Mouse (Mus musculus): ENCODE data around the gene Acyp2. TPM values are rescaled to one million over a fixed set of nuclear protein-coding genes. Genes with fewer than 3 reads are reported as not detected.

The Acyp2 gene
- polyA plus RNA-seq, 1 experiment from 2014 or later, result 1.4 TPM

DNA sequence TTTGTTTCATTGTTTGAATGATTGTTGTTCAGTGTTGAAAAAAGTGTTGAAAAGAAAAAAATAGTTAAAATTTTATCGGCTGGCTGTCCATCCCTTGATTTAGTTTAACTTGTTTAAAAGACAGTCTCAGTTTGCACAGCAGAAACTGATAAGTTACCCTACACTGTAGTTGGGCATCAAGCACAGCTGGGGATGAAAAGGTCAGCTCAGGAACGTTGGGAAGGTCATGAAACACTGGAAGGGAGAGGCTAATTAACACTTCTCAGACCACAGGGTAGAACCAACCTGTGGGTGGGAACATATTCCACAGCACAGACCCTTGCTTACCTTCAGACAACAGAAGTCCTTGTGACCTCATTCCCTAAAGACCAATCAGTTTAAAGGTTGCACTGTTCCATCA lies 152.2 kb downstream of the Acyp2 start:
- H3K4me3 ChIP-seq (ENCODE audit: inconsistent target), result no peak overlapping the region
- H3K36me3 ChIP-seq (ENCODE audit: inconsistent target), result no peaks in the 10 kb centered on the region
- WGBS (ENCODE audit: missing documents), result 58% methylated on average over 2 of the region's 2 CpGs
- H3K27ac ChIP-seq, result no peak overlapping the region
- H3K79me2 ChIP-seq (ENCODE audit: inconsistent target), result no peaks in the 10 kb centered on the region

DNA sequence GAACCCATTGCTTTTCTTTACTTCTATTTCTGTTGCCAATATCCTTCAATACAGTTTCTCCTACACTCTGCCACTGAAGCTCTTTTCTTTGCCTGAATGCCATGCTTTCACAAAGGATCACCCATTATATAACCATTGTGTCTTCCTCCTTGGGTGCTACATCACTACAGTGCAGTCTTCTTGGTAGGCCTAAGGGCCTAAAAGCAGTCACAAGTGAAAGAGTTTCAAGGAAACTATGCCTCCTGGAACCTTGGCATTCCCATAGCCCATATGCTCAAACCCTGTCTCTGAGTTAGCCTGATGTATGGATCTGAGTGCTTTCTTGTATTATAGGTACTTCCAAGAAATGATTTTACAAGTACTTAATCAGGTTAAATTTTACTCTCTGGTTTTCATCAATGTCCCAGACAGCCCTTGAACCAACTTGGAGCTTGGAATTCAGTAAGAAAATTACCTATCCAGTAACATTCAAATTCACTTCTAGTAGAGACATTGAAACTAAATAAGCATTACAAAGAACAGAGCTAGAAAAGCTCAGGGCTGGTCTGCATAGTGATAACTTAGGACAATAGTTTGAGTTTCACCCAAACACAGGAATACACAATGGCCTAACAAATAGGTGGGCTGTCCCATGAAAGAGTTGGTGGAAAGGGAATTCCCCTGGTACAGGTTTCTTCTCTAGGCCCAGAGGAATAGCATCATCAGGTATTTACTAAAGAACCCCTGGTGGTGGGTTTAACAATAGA lies 157.7 kb downstream of the Acyp2 start:
- Histone ChIP-seq H3K79me2 (ENCODE audit: inconsistent target) (no peaks in the 10 kb centered on the region), H3K4me3 (ENCODE audit: inconsistent target) (no peak overlapping the region), H3K27ac (no peak overlapping the region), H3K36me3 (ENCODE audit: inconsistent target) (no peaks in the 10 kb centered on the region)

DNA sequence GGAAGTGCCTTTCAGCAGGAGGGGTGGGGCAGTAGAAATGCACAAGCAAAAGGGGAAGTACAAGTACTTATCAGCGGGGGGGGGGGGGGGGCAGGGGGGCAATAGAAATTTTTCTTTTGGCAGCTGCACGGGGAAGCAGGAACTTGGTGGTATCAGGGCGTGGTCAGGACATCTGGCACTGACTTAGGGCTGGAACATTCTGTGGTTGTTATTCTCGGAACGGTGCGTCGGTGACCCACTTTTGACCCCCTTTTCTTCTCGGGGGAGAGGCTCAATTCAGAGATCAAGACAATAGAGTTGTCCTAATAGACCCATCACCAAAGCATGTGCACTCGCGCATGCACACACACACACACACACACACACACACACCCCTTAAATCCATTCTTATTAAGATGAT lies 161.2 kb downstream of the Acyp2 start:
- no peaks in the 10 kb centered on the region for H3K79me2 ChIP-seq (ENCODE audit: inconsistent target)
- no peak overlapping the region for H3K27ac ChIP-seq
- 72% methylated on average over 9 of the region's 10 CpGs for WGBS (ENCODE audit: missing documents)
- H3K4me3 ChIP-seq (ENCODE audit: inconsistent target), result no peak overlapping the region
- H3K36me3 ChIP-seq (ENCODE audit: inconsistent target), result no peaks in the 10 kb centered on the region

DNA sequence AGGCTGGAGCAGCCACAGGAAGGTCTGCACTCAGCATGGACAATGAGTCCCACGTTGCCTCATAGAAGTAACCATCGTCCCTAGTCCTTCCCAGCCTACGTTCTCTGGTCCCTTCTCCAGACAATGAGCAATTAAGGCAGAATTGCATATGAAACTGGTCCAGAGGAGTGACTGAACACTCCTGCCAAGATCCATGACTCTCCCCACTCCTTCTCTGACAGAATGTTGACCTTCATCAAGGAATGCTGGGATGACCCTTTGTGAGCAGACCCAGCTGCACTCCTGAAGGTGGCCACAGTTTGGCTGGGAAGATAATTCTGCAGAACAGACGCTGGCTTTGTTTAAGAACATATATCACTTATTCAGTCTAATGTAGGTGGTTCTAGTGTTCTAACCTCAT lies 166.1 kb downstream of the Acyp2 start:
- H3K4me3 ChIP-seq (ENCODE audit: inconsistent target), result no peak overlapping the region

DNA sequence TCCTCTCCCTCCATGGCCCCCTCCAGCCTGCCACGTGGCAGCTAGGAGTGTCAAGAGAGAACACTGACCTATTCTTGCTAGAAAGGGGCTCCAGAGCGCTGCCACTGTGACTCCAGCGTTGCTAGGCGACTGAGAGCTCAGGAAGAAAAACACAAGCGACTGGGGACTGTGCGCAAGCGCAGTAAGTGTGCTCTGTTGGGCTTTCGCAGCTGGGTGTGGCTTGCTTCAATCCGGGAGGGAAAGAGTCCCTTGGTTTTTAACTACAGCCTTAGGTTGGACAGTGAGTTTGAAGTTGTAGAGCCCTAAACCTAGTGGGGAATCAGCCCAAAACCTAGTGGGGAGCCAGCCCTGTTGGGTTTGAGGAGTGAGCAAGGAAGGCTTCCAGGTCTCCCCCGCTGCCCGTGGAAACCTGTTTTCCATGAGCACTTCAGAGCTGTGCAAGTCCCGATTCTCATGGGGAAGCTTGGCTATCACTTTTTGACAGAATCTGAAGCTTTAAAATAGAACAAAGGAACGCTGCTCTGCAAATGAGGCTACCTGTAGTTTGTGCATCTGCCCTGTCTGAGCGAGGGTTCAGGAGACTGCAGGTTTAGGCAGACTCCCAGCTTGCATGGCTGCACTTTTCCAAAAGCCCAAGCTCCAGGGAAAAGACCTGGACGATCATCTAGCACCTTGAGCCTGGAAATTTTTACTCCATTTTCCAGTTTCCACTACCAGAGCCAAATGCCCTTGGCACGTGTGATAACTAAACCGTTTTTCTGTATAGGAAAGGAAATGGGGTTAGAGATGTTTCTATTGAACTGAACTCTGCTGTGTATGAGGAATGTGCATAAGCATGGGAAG lies 177.4 kb downstream of the Acyp2 start, which contains the start of gene 4930505A04Rik:
TSS of gene 4930505A04Rik (minus strand) at position 77 of the 843 bp plus-strand sequence.
- Histone ChIP-seq H3K4me3 (ENCODE audit: inconsistent target) (no peak within 1 kb of the TSS), H3K36me3 (ENCODE audit: inconsistent target) (no peaks in the 10 kb centered on the region)

More for the DNA sequence above, 166.1 kb downstream of the Acyp2 start:
- Histone ChIP-seq H3K36me3 (ENCODE audit: inconsistent target) (no peaks in the 10 kb centered on the region), H3K27ac (no peak overlapping the region), H3K79me2 (ENCODE audit: inconsistent target) (no peaks in the 10 kb centered on the region)
- 86% methylated on average over 4 of the region's 4 CpGs for WGBS (ENCODE audit: missing documents)

DNA sequence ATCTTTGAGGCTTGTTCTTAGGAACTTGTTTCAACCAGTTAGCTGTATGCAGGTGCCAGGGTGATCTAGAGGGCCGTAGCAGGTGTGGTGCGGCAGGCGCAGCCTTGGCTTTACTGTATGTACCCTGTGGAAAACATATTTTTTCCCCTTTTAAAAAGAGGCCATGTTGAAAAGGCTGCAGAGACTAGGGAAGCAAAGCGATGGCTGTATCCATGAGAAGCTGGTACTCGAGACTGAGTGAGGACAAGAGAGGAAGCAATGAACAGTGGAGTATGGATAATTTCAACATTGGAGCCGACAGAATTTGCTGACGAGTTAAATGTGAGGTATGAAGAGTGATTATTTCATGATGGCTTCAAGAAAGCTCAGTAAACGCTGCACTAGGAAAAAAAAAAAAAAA lies 178.2 kb downstream of the Acyp2 start:
- Histone ChIP-seq H3K4me3 (ENCODE audit: inconsistent target) (no peak overlapping the region), H3K79me2 (ENCODE audit: inconsistent target) (no peaks in the 10 kb centered on the region), H3K27ac (no peak overlapping the region), H3K36me3 (ENCODE audit: inconsistent target) (no peaks in the 10 kb centered on the region)
- WGBS (ENCODE audit: missing documents), result 76% methylated on average over 8 of the region's 8 CpGs

More for the DNA sequence above, 177.4 kb downstream of the Acyp2 start, which contains the start of gene 4930505A04Rik:
- H3K27ac ChIP-seq, result no peak within 1 kb of the TSS
- 11% methylated on average over 17 of the region's 17 CpGs for WGBS (ENCODE audit: missing documents)
- no peaks in the 10 kb centered on the region for H3K79me2 ChIP-seq (ENCODE audit: inconsistent target)

Other genes starting within 250 kb of the Acyp2 start
- gene 4930505A04Rik, start 177.8 kb downstream of the Acyp2 start, polyA plus RNA-seq (2018), result not detected in 3 replicates
- 27.5 to 37.3 TPM (median 33.7 TPM) in 3 replicates for gene Psme4, start 122.1 kb upstream of the Acyp2 start, polyA plus RNA-seq (2018)
- gene Gpr75, start 235.8 kb upstream of the Acyp2 start, polyA plus RNA-seq (2018), result not detected in 3 replicates
- 3.7 to 7.3 TPM (median 6.9 TPM) in 3 replicates for gene Asb3, start 235.8 kb upstream of the Acyp2 start, polyA plus RNA-seq (2018)

Data from macrophage (primary cell).